Mouse (Mus musculus): ENCODE measurements around the gene Serinc5. TPM values are rescaled to one million over a fixed set of nuclear protein-coding genes. Genes with fewer than 3 reads are reported as not detected.

Serinc5 gene
- polyA plus RNA-seq (2012; rRNA removed): 55.8 and 63.6 TPM in 2 replicates

GRCm38 (mm10) chr13:92610311-92611221 lies at the start of gene Serinc5:
TSS of gene Serinc5 (plus strand) at chr13:92611091.

GRCm38 (mm10) chr13:92576072-92576471 lies 34.8 kb upstream of the Serinc5 start, which contains the start of gene Spz1:
TSS of gene Spz1 (minus strand) at chr13:92576172.

Other genes with a start within 250 kb of the Serinc5 start
- gene Ankrd34b, start 185.2 kb upstream of the Serinc5 start, polyA plus RNA-seq (2012; rRNA removed): not detected in 2 replicates
- gene Fam151b, start 127.1 kb upstream of the Serinc5 start, polyA plus RNA-seq (2012; rRNA removed): 2.7 and 3.5 TPM in 2 replicates
- 3.3 and 3.5 TPM in 2 replicates for gene Zfyve16, start 80.2 kb upstream of the Serinc5 start, polyA plus RNA-seq (2012; rRNA removed)
- not detected in 2 replicates for gene Spz1, start 34.9 kb upstream of the Serinc5 start, polyA plus RNA-seq (2012; rRNA removed)
- gene Thbs4, start 183.7 kb downstream of the Serinc5 start, polyA plus RNA-seq (2012; rRNA removed): 107 and 110 TPM in 2 replicates
- 7.1 and 7.7 TPM in 2 replicates for gene Mtx3, start 233.7 kb downstream of the Serinc5 start, polyA plus RNA-seq (2012; rRNA removed)

Data from ovary, adult 2 months (tissue).